Mouse (Mus musculus): ENCODE results near the gene Sap30bp.

- TF ChIP-seq GATA1 (IDR thresholded peaks at IDR 0.05; ENCODE audit: borderline replicate concordance, low read length), result no peak
- TF ChIP-seq FLI1 (IDR thresholded peaks at IDR 0.05; ENCODE audit: low read length), result no peak
Observed at GRCm38 (mm10) chr11:115906116-115906515, 27.0 kb upstream of the Sap30bp start.

Measured in megakaryocyte, embryonic 14.5 days (primary cell).